Mouse (Mus musculus) monocyte, adult 5-6 weeks (primary cell): Measurements from ENCODE around the gene Il17d. TPM values are rescaled to one million over a fixed set of nuclear protein-coding genes. Genes with fewer than 3 reads are reported as not detected.
A peak's percentile ranks its signal among the peaks of the same experiment; 100 is the strongest.

ENCODE experiments used
- ATAC-seq: fragments of 153-309, 156-312 bp; replicated peaks from 2 replicates; pipeline ENCODE4 v1.8.0; 2017; ENCODE audit warnings: mild to moderate bottlenecking; ENCODE audit not compliant: low TSS enrichment, insufficient number of reproducible peaks, severe bottlenecking, poor library complexity, low FRiP score
- total RNA-seq: library from RNA; stranded (forward); fragments of 200-1000, 200-491, 200-594 nt; gene quantifications from 3 replicates; pipeline ENCODE4 v1.2.3, GENCODE M21; 2017

Gene Il17d
- not detected in 3 replicates for total RNA-seq

GRCm38 (mm10) chr14:57524671-57525387, at the start of gene Il17d:
Gene Il17d (plus strand): TSS chr14:57524777.
- ATAC-seq: no peak

- ATAC-seq: no peak
Measured at GRCm38 (mm10) chr14:57475057-57475456, 49.5 kb upstream of the Il17d start.

- ATAC-seq: no peak
Measured at GRCm38 (mm10) chr14:57482262-57482661, 42.3 kb upstream of the Il17d start.

- ATAC-seq: no peak
Measured at GRCm38 (mm10) chr14:57484183-57484582, 40.4 kb upstream of the Il17d start.

GRCm38 (mm10) chr14:57489696-57490095, 34.9 kb upstream of the Il17d start:
- ATAC-seq: no peak

GRCm38 (mm10) chr14:57493840-57494239, 30.7 kb upstream of the Il17d start:
- ATAC-seq: no peak

- ATAC-seq: no peak
Measured at GRCm38 (mm10) chr14:57503729-57504128, 20.8 kb upstream of the Il17d start.

- ATAC-seq: no peak
Measured at GRCm38 (mm10) chr14:57509554-57509953, 15.0 kb upstream of the Il17d start.

- no peak for ATAC-seq
Measured at GRCm38 (mm10) chr14:57515156-57515762, 9.3 kb upstream of the Il17d start.

GRCm38 (mm10) chr14:57517001-57517400, 7.6 kb upstream of the Il17d start:
- no peak for ATAC-seq

GRCm38 (mm10) chr14:57523762-57524161, 815 bp upstream of the Il17d start:
- no peak for ATAC-seq

GRCm38 (mm10) chr14:57525388-57526049, 942 bp downstream of the Il17d start:
- no peak for ATAC-seq

- ATAC-seq: no peak
Measured at GRCm38 (mm10) chr14:57526050-57526623, 1.6 kb downstream of the Il17d start.

- peak; percentile 62; the same call in 1 of the 2 replicates for ATAC-seq
Measured at GRCm38 (mm10) chr14:57527122-57527521, 2.5 kb downstream of the Il17d start.

- ATAC-seq: no peak
Measured at GRCm38 (mm10) chr14:57527598-57527997, 3.0 kb downstream of the Il17d start.

- ATAC-seq: no peak
Measured at GRCm38 (mm10) chr14:57529086-57529785, 4.7 kb downstream of the Il17d start.

GRCm38 (mm10) chr14:57529786-57530515, 5.4 kb downstream of the Il17d start:
- no peak for ATAC-seq

- ATAC-seq: no peak
Measured at GRCm38 (mm10) chr14:57532577-57532976, 8.0 kb downstream of the Il17d start.
